Mouse (Mus musculus) neural tube, embryonic 11.5 days (tissue): Measurements from ENCODE around the gene Gm28048. TPM values are rescaled to one million over a fixed set of nuclear protein-coding genes. Genes with fewer than 3 reads are reported as not detected.

Experiments used
- ATAC-seq: fragments of 200-750 bp; cut with Nextera tagmentation; 2 replicates; pipeline ENCODE4 v1.8.0; 2017; ENCODE audit warnings: moderate number of reproducible peaks, mild to moderate bottlenecking, moderate TSS enrichment, moderate library complexity; ENCODE audit not compliant: insufficient read depth, low FRiP score, low TSS enrichment
- DNase-seq: peaks from one replicate; pipeline ENCODE4 v3.0.0-alpha.2; 2015; ENCODE audit warnings: low spot score
- H3K27ac ChIP-seq: fragments of 300-500 bp; sonication (generic); 2 replicates; pipeline ENCODE4 v1.5.1; 2014; ENCODE audit warnings: low read depth, mild to moderate bottlenecking, low read length
- H3K27me3 ChIP-seq: fragments of 300-500 bp; sonication (generic); 2 replicates; pipeline ENCODE4 v1.6.1; 2014; ENCODE audit warnings: mild to moderate bottlenecking, low read length, mixed read lengths; ENCODE audit not compliant: control insufficient read depth, insufficient read depth
- H3K36me3 ChIP-seq: fragments of 300-500 bp; sonication (generic); 2 replicates; pipeline ENCODE4 v1.6.1; 2014; ENCODE audit warnings: mild to moderate bottlenecking, low read length, moderate library complexity, mixed read lengths; ENCODE audit not compliant: control insufficient read depth, insufficient read depth
- H3K4me1 ChIP-seq: fragments of 300-500 bp; sonication (generic); 2 replicates; pipeline ENCODE4 v1.6.1; 2014; ENCODE audit warnings: low read length, mixed read lengths; ENCODE audit not compliant: control insufficient read depth, insufficient read depth
- H3K4me2 ChIP-seq: fragments of 300-500 bp; sonication (generic); 2 replicates; pipeline ENCODE4 v1.6.1; 2014; ENCODE audit warnings: low read depth, mild to moderate bottlenecking, moderate library complexity
- H3K4me3 ChIP-seq: fragments of 300-500 bp; sonication (generic); 2 replicates; pipeline ENCODE4 v1.5.1; 2014; ENCODE audit warnings: low read depth, low read length
- H3K9ac ChIP-seq: fragments of 300-500 bp; sonication (generic); 2 replicates; pipeline ENCODE4 v1.6.1; 2014; ENCODE audit warnings: mild to moderate bottlenecking, low read length
- H3K9me3 ChIP-seq: fragments of 300-500 bp; sonication (generic); 2 replicates; pipeline ENCODE4 v1.6.1; 2016; ENCODE audit warnings: low read length; ENCODE audit not compliant: control insufficient read depth
- WGBS: fragments of 180-500 bp; shearing (Covaris S2); extraction: QIAGEN DNeasy Blood & Tissue Kit; methylation state at CpG from one replicate; pipeline ENCODE4 v1.1.7; 2014; 5-methylcytosine and 5-hydroxymethylcytosine counted together
- polyA plus RNA-seq: library from polyadenylated mRNA; unstranded; fragments of >200 nt; fragmentation: Nextera tagmentation; extraction: Ambion mirVana; gene quantifications from 2 replicates; pipeline ENCODE4 v1.2.1, GENCODE M21; 2014

The Gm28048 gene
- polyA plus RNA-seq, 1 experiment from 2014 or later = 5.9 TPM

GRCm38 (mm10) chr11:22949101-22949500 is 32.8 kb downstream of the Gm28048 start:
- ATAC-seq (no peak), DNase-seq (no peak)
- Histone ChIP-seq H3K4me1 (no peaks in the 10 kb centered on the region), H3K4me3 (no peak overlapping the region), H3K9me3 (no peaks in the 10 kb centered on the region), H3K36me3 (no peaks in the 10 kb centered on the region), H3K27ac (no peak overlapping the region), H3K27me3 (no peaks in the 10 kb centered on the region), H3K4me2 (no peak overlapping the region), H3K9ac (no peak overlapping the region)
- WGBS = 89% methylated on average over 1 of the region's 1 CpGs

GRCm38 (mm10) chr11:22938983-22939382 is 42.9 kb downstream of the Gm28048 start:
- no peak for DNase-seq
- no peaks in the 10 kb centered on the region for H3K27me3 ChIP-seq
- no peak overlapping the region for H3K9ac ChIP-seq
- H3K36me3 ChIP-seq = no peaks in the 10 kb centered on the region
- no peak overlapping the region for H3K4me2 ChIP-seq
- WGBS = 73% methylated on average over 2 of the region's 2 CpGs
- no peak for ATAC-seq
- no peak overlapping the region for H3K4me3 ChIP-seq
- no peaks in the 10 kb centered on the region for H3K9me3 ChIP-seq
- H3K27ac ChIP-seq = no peak overlapping the region
- no peaks in the 10 kb centered on the region for H3K4me1 ChIP-seq

GRCm38 (mm10) chr11:22937716-22938316 is 44.1 kb downstream of the Gm28048 start:
- Histone ChIP-seq H3K9ac (no peak overlapping the region), H3K4me1 (no peaks in the 10 kb centered on the region), H3K27me3 (no peaks in the 10 kb centered on the region), H3K36me3 (no peaks in the 10 kb centered on the region), H3K9me3 (no peaks in the 10 kb centered on the region), H3K4me2 (no peak overlapping the region), H3K4me3 (no peak overlapping the region), H3K27ac (no peak overlapping the region)
- WGBS = 94% methylated on average over 4 of the region's 4 CpGs
- ATAC-seq (no peak), DNase-seq (no peak)

GRCm38 (mm10) chr11:22936446-22937125 is 45.3 kb downstream of the Gm28048 start:
- WGBS = 61% methylated on average over 5 of the region's 5 CpGs
- Histone ChIP-seq H3K9me3 (no peaks in the 10 kb centered on the region), H3K4me1 (no peaks in the 10 kb centered on the region), H3K9ac (no peak overlapping the region), H3K27ac (no peak overlapping the region), H3K27me3 (no peaks in the 10 kb centered on the region), H3K4me2 (no peak overlapping the region), H3K36me3 (no peaks in the 10 kb centered on the region), H3K4me3 (no peak overlapping the region)
- ATAC-seq = no peak
- DNase-seq = no peak

- ATAC-seq = no peak
- H3K4me3 ChIP-seq = no peak overlapping the region
- no peak overlapping the region for H3K4me2 ChIP-seq
- H3K36me3 ChIP-seq = no peaks in the 10 kb centered on the region
- no peak overlapping the region for H3K9ac ChIP-seq
- no peaks in the 10 kb centered on the region for H3K9me3 ChIP-seq
- no peak for DNase-seq
- no peaks in the 10 kb centered on the region; the same call in 1 of the 2 replicates for H3K4me1 ChIP-seq
- no peak overlapping the region for H3K27ac ChIP-seq
- H3K27me3 ChIP-seq = no peaks in the 10 kb centered on the region
These were observed 49.7 kb downstream of the Gm28048 start for GRCm38 (mm10) chr11:22932167-22932566.

- H3K4me2 ChIP-seq = no peak overlapping the region
- no peaks in the 10 kb centered on the region for H3K36me3 ChIP-seq
- WGBS = 91% methylated on average over 2 of the region's 2 CpGs
- H3K4me1 ChIP-seq = no peaks in the 10 kb centered on the region; the same call in 1 of the 2 replicates
- DNase-seq (no peak), ATAC-seq (no peak)
- no peak overlapping the region for H3K27ac ChIP-seq
- no peak overlapping the region for H3K9ac ChIP-seq
- no peak overlapping the region for H3K4me3 ChIP-seq
- H3K27me3 ChIP-seq = no peaks in the 10 kb centered on the region
- no peaks in the 10 kb centered on the region for H3K9me3 ChIP-seq
These were observed 50.5 kb downstream of the Gm28048 start for GRCm38 (mm10) chr11:22931320-22931905.

GRCm38 (mm10) chr11:22930129-22930528 is 51.8 kb downstream of the Gm28048 start:
- no peak for ATAC-seq
- 84% methylated on average over 2 of the region's 2 CpGs for WGBS
- no peak overlapping the region for H3K27ac ChIP-seq

GRCm38 (mm10) chr11:22928586-22929169 is 53.2 kb downstream of the Gm28048 start:
- no peaks in the 10 kb centered on the region for H3K9me3 ChIP-seq
- no peaks in the 10 kb centered on the region for H3K36me3 ChIP-seq
- no peaks in the 10 kb centered on the region for H3K27me3 ChIP-seq
- DNase-seq (no peak), ATAC-seq (no peak)
- H3K27ac ChIP-seq = no peak overlapping the region
- H3K9ac ChIP-seq = no peak overlapping the region
- no peak overlapping the region for H3K4me3 ChIP-seq
- H3K4me1 ChIP-seq = no peaks in the 10 kb centered on the region; the same call in 1 of the 2 replicates
- 88% methylated on average over 8 of the region's 8 CpGs for WGBS
- no peak overlapping the region for H3K4me2 ChIP-seq

More at GRCm38 (mm10) chr11:22930129-22930528, 51.8 kb downstream of the Gm28048 start:
- no peak for DNase-seq
- no peaks in the 10 kb centered on the region; the same call in 1 of the 2 replicates for H3K4me1 ChIP-seq
- H3K4me3 ChIP-seq = no peak overlapping the region
- no peaks in the 10 kb centered on the region for H3K27me3 ChIP-seq
- H3K36me3 ChIP-seq = no peaks in the 10 kb centered on the region
- H3K9me3 ChIP-seq = no peaks in the 10 kb centered on the region
- H3K9ac ChIP-seq = no peak overlapping the region
- H3K4me2 ChIP-seq = no peak overlapping the region
